Mouse (Mus musculus) adrenal gland, adult 18-20 months (tissue): ENCODE results near the gene Gm13694. TPM values are rescaled to one million over a fixed set of nuclear protein-coding genes. Genes with fewer than 3 reads are reported as not detected.
"Not testable (repeated sequence)": the region's sequence is repeated elsewhere in the genome, so short reads cannot be mapped to it uniquely, and the experiment has no call there.

Source experiments
- DNase-seq, 2 experiments: peaks; one replicate each; pipeline ENCODE4 v3.0.0; 2021 to 2022; ENCODE audit warnings: low spot score in 2 of 2
- long read RNA-seq, 2 experiments: library from polyadenylated mRNA; stranded (forward); transcript quantifications; one replicate each; pipeline ENCODE4 v2.0.0; 2021
- total RNA-seq, 2 experiments: library from RNA; stranded (reverse); gene quantifications; 1 replicate in 1 of 2; 2 replicates in 1 of 2; pipeline ENCODE4 v1.2.3; 2021

The Gm13694 gene
- 1 to 10 TPM; 1.3 to 1.4 TPM for total RNA-seq
- long read RNA-seq, experiment 1, result 0 reads
- long read RNA-seq, experiment 2, partial matches to known transcripts, result 0 of 1 reads
- long read RNA-seq, experiment 2, other reads (novel, unspliced or antisense), result 0 of 1 reads

DNA sequence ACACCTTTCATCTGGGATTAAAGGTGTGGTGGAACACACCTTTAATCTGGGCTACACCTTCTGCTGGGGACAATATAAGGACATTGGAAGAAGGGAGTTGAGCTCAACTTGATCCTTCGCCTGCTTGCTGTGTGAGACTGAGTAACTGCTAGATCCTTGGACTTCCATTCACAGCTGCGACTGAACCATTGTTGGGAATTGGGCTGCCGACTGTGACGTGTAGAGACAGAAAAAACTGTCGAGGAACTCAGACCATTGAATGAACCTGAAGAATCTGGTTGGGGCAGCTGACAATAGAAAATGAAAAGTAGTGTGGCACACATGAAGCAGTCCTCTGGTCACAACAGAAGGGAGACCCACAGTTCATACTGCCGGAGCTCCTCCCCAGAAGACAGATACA is at the start of gene Gm13694:
Gene Gm13694 (plus strand): TSS at position 301 of the 400 bp plus-strand sequence.
- not testable (repeated sequence) for DNase-seq

DNA sequence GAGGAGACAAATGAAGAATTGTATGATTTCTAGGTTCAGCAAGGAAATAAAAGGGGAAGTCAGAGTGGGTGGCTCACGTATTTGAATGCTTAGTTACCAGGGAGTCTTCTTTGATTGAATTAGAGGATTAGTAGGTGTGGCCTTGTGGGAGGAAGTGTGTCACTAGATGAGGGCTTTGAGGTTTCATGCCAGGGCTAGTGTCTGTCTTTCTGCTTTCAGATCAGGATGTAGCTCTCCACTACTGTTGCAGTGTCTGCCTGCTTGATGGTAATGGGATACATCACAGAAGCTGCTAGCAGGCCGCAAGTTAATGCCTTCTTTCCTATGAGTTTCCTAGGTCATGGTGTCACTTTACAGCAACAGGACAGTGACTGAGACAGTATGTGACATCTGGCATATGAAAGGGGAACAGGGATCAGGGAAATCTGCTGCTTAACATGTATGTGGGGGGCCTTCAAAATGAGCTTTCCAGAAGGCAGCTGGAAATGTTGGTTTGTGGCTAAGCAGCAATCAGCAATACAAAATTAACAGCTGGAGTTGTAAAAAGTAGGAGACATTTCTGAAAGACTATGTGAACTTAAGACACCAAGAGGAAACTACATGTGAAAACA is 49.1 kb upstream of the Gm13694 start:
- no peak for DNase-seq

DNA sequence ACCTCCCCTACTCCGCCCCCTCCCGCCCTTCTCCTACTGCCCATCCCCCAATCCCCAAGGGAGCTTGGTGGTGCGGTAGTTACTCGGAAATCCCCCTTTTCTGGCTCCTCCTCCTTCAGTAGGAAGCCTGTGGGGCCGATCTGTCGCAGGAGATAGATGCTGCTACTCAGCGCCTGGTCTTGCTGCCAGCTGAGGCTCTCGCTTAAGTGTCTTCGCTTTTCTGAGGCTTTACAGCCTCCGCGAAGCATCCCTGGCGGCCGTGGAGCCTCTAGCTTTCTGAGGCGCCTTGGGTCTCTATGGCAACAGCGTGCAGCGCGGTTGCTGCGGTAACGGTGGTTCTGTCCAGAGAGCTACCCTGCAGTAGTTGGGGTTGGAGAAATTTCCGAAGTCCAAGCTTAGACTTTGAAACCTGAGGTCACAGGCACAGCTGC is 37.8 kb upstream of the Gm13694 start, which contains the start of gene Zswim2:
Gene Zswim2 (minus strand): TSS at position 298 of the 431 bp plus-strand sequence.
- no peak for DNase-seq

DNA sequence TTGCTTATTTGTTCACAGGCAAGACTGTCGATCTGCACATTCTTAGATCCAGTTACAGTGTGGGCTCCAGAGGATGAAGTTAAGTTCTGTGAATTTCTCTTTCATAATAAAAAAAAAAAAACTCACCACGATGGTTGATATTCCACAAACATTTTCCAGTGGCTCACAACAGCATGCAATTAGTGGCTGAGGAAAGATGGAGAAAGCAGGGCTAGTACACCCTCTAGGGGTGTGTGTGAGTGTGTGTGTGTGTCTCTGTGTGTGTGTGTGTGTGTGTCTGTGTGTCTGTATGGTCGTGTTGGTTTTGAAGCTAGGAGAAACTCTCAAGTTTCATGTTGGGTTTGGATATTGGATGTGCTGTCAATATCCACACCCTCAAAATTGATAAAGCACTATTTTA is 37.4 kb upstream of the Gm13694 start:
- no peak for DNase-seq

DNA sequence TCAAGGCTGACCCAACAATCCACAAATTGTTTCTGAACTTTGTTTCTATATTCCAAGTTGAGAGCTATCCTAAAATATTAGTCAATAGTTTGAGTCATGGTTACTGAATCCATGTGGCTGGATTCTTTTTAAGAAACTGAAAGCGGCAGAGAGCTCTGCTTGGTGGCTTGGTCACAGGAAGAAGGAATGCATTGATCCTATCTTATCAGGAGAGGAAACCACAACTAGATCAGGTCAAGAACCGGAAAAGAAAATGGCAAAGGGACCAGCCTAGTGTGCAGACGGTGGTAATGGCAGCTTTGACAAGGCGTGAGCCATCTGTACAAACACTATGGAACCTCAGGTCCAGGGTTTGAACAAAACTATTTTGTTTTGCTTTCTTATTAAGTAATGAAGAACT is 36.9 kb upstream of the Gm13694 start:
- DNase-seq, result no peak

DNA sequence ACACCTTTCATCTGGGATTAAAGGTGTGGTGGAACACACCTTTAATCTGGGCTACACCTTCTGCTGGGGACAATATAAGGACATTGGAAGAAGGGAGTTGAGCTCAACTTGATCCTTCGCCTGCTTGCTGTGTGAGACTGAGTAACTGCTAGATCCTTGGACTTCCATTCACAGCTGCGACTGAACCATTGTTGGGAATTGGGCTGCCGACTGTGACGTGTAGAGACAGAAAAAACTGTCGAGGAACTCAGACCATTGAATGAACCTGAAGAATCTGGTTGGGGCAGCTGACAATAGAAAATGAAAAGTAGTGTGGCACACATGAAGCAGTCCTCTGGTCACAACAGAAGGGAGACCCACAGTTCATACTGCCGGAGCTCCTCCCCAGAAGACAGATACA is 23.3 kb upstream of the Gm13694 start, which contains the start of gene Gm13698:
Gene Gm13698 (plus strand): TSS at position 301 of the 400 bp plus-strand sequence.
- DNase-seq, result not testable (repeated sequence)

DNA sequence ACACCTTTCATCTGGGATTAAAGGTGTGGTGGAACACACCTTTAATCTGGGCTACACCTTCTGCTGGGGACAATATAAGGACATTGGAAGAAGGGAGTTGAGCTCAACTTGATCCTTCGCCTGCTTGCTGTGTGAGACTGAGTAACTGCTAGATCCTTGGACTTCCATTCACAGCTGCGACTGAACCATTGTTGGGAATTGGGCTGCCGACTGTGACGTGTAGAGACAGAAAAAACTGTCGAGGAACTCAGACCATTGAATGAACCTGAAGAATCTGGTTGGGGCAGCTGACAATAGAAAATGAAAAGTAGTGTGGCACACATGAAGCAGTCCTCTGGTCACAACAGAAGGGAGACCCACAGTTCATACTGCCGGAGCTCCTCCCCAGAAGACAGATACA is 17.5 kb upstream of the Gm13694 start, which contains the start of gene Gm13693:
Gene Gm13693 (plus strand): TSS at position 301 of the 400 bp plus-strand sequence.
- DNase-seq, result not testable (repeated sequence)

DNA sequence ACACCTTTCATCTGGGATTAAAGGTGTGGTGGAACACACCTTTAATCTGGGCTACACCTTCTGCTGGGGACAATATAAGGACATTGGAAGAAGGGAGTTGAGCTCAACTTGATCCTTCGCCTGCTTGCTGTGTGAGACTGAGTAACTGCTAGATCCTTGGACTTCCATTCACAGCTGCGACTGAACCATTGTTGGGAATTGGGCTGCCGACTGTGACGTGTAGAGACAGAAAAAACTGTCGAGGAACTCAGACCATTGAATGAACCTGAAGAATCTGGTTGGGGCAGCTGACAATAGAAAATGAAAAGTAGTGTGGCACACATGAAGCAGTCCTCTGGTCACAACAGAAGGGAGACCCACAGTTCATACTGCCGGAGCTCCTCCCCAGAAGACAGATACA is 11.7 kb upstream of the Gm13694 start, which contains the start of gene Gm13695:
Gene Gm13695 (plus strand): TSS at position 301 of the 400 bp plus-strand sequence.
- DNase-seq, result not testable (repeated sequence)

DNA sequence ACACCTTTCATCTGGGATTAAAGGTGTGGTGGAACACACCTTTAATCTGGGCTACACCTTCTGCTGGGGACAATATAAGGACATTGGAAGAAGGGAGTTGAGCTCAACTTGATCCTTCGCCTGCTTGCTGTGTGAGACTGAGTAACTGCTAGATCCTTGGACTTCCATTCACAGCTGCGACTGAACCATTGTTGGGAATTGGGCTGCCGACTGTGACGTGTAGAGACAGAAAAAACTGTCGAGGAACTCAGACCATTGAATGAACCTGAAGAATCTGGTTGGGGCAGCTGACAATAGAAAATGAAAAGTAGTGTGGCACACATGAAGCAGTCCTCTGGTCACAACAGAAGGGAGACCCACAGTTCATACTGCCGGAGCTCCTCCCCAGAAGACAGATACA is 5.9 kb upstream of the Gm13694 start, which contains the start of gene Gm13696:
Gene Gm13696 (plus strand): TSS at position 301 of the 400 bp plus-strand sequence.
- not testable (repeated sequence) for DNase-seq

DNA sequence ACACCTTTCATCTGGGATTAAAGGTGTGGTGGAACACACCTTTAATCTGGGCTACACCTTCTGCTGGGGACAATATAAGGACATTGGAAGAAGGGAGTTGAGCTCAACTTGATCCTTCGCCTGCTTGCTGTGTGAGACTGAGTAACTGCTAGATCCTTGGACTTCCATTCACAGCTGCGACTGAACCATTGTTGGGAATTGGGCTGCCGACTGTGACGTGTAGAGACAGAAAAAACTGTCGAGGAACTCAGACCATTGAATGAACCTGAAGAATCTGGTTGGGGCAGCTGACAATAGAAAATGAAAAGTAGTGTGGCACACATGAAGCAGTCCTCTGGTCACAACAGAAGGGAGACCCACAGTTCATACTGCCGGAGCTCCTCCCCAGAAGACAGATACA is 5.7 kb downstream of the Gm13694 start, which contains the start of gene Gm13697:
Gene Gm13697 (plus strand): TSS at position 301 of the 400 bp plus-strand sequence.
- DNase-seq, result not testable (repeated sequence)

DNA sequence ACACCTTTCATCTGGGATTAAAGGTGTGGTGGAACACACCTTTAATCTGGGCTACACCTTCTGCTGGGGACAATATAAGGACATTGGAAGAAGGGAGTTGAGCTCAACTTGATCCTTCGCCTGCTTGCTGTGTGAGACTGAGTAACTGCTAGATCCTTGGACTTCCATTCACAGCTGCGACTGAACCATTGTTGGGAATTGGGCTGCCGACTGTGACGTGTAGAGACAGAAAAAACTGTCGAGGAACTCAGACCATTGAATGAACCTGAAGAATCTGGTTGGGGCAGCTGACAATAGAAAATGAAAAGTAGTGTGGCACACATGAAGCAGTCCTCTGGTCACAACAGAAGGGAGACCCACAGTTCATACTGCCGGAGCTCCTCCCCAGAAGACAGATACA is 11.5 kb downstream of the Gm13694 start, which contains the start of gene Gm13691:
Gene Gm13691 (plus strand): TSS at position 301 of the 400 bp plus-strand sequence.
- DNase-seq, result not testable (repeated sequence)

DNA sequence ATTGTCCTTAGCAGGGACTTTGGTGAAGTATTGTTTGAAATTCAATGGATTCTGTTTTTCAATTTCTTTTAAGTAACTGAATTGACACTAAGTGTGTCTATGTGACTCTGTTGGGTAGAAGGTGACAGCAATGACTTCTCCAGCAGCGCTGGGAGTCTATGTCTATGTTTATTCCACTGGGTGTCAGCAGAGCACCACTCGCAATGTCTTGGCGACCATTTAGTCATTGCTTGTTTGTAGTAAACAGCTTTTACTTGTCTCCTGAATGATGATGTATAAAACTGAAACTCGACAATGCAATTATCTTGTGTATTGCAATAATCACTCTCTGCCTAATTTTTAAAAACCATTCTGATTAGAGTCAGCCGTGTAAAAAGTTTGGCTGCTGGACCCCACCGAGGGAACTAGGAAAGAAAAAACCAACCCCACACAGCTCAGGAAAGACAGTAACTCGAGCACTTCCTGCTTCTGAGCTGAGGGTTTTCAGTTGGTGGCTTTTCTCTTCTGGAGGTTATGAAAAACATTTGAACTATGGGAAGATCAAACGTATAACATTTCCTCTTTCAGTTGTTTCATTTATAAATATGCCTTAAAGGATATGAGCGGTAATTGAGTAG is 15.0 kb downstream of the Gm13694 start:
- DNase-seq, result not testable (repeated sequence)

DNA sequence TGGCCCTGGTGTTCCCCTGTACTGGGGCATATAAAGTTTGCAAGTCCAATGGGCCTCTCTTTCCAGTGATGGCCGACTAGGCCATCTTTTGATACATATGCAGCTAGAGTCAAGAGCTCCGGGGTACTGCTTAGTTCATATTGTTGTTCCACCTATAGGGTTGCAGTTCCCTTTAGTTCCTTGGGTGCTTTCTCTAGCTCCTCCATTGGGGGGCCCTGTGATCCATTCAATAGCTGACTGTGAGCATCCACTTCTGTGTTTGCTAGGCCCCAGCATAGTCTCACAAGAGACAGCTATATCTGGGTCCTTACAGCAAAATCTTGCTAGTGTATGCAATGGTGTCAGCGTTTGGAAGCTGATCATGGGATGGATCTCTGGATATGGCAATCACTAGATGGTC is 15.8 kb downstream of the Gm13694 start:
- not testable (repeated sequence) for DNase-seq

DNA sequence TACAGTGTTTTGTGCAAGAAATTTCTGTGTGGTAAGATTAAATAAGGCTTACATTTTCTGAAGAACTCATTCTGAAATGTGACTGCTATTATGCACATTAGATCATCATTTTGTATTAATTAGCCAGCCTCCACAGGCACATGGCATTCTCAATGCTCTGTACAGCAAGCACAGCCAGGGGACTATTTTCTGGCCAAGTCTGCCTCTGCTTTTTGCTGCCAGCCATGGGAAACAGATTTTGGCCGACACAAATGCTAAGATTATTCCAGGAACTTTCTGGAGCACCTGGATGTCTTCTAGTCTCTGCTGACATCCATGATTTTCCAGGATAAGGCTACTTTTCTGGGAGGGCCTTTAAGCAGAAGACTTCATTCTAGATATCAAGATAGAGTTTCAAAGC is 30.2 kb downstream of the Gm13694 start:
- no peak for DNase-seq

DNA sequence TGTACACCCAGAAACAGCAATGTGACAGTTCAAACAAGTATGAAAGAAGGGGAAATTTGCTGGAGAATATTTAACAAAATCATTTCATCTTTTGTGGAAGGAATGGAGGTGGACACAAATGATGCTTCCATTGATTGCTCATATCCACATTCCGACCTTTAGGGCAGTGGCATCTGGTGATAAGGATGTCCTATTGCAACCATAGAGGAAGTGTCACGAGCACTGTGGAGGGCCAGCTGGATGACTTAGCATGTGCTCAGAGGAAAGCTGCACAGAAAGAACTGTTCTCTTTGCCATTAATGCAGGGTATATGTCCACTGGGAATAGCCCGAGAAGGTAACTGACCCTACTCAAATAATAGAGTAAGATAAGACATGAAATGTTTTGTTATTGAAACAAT is 31.1 kb downstream of the Gm13694 start:
- no peak for DNase-seq

DNA sequence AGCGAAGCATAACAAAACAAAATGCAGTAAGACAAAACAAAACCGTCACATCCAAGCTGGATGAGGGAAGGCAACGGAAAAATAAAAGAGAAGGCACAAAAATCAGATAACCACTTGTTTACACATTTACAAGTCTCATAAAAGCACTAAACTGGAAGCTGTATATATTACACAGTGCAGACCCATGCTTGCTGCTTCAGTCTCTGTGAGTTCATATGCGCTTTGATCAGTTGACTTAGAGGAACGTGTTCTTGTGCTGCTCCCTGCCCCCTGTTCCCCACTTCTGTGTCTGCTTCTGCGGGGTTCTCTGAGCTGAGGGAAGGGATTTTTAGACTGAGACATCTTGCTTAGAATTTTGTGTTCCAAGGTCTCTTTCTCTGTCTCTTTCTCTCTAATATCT is 35.8 kb downstream of the Gm13694 start:
- DNase-seq, result no peak

DNA sequence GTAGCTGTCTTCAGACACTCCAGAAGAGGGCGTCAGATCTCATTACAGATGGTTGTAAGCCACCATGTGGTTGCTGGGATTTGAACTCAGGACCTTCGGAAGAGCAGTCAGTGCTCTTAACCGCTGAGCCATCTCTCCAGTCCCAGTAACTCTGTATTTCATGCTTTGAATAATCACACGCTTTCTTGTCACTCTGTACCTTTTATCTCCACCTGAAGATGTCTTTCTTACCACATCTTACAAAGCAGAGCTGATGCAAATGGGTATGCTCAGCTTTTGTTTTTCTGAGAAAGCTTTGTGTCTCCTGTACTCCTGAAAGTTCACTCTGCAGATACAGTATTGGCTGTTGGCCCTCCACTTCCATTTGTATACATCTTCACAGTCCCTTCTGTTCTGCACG is 37.6 kb downstream of the Gm13694 start:
- DNase-seq, result not testable (repeated sequence)

DNA sequence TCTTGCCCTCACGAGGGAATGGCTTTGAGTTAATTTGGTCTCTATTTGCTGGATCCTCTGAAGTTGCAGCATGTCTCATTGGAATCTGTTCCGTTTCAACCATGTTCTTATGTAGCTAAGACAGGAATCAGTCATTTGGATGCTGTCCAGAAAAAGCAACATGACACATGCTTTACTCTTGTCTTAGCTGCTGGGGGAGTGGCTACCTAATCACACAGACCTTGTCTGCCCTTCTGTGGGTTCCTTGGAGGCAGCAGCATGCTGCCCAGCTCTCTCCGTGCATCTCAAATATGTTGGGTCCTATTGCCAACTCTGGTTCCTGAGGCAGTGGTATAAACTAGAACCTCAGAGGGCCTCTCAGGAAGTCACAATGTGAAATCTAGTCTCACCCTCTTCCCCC is 39.6 kb downstream of the Gm13694 start:
- DNase-seq, result no peak

DNA sequence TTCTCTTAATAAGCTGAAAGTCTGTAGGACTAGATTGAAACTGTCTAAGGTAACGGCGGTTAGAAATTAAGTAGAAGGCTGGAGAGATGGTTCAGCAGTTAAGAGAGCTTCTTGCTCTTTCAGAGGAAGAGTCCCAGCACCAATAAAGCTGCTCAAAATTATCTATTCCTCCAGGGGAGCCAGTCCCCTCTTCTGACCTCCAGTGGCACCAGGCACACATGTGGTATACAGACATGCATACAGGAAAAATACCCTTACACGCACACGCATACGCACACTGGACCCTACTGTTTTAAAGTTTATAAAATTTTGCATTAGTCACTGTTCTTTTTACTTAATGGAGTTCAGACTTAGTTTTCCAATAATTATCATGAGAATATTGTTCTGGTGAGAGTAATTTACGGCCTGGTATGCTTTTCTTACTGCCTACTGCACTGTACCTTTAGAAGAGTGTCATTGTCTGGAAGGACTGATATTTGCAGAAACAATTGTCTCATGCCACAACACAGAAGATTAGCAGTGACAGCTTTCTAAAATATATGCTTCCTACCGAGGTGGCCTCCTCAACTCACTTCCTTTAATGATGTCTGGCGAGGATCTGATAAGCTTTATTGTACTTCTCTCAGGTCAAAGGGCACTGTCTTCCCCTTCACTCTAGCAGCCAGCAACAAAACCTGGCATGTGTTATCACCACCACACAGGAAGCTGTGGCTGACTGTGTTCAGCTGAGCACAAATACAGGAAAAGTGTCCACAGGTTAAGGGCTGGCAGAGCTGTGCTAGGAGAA is 41.0 kb downstream of the Gm13694 start:
- DNase-seq, result no peak

DNA sequence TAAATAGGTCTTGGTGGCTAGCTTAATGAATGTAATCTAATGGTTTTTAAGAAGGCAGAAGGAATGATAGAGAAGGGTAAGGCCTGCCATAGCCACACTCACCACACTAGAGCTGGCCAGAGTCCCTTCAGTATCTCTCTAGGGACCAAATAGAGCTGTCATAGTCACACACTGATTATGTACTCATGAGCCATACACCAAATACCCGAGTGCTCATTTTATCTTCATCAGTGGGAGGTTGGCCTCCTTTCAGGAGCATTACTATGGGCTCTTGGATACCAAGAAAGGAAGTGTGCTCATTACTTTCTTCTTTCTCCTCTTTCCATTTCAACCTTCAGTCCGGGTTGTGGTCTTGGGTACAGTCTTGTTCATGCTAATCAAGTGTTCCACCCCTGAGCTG is 43.2 kb downstream of the Gm13694 start:
- no peak for DNase-seq

DNA sequence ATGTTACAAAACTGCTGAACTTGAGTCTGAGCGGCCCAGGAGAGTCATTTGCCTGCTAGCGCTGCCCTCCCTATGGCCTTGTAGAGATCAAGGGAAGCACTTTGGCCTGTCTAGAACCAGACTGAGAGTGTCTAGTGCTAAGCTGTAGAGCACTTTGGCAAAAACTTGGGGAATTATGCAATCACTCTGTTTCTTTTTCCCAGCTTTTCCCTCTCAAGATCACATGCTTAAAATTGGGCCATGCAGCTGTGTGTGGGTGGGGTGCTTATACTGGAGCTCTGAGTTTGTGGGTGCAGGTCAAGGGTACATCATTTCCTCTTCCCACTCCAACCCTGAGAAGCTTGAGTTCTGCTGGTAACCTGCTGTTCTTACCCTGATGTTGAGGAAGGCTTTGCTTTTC is 44.2 kb downstream of the Gm13694 start:
- DNase-seq, result no peak
